Mouse (Mus musculus): ENCODE measurements around the gene Egfl7. TPM values are rescaled to one million over a fixed set of nuclear protein-coding genes. Genes with fewer than 3 reads are reported as not detected.

The Egfl7 gene
- 75.5 and 80.4 TPM in 2 replicates for polyA plus RNA-seq (2012; ENCODE audit: insufficient read depth, insufficient read length, missing spikeins)

- peaks cover 31% of the 10 kb centered on the region for H3K4me1 ChIP-seq (ENCODE audit: control insufficient read depth, insufficient read depth, insufficient read length, low read length)
- peak within 1 kb of the TSS; percentile 99 for H3K27ac ChIP-seq (replicated peaks; ENCODE audit: low read depth, low read length)
- peak within 1 kb of the TSS; percentile 45 for H3K4me3 ChIP-seq (ENCODE audit: insufficient read depth, low read depth, low read length)
Measured at GRCm38 (mm10) chr2:26579714-26580113, at the start of gene Egfl7. Gene Egfl7, plus strand, starts transcription at chr2:26580014.

GRCm38 (mm10) chr2:26531829-26532228, 48.0 kb upstream of the Egfl7 start:
- Histone ChIP-seq H3K4me1 (ENCODE audit: control insufficient read depth, insufficient read depth, insufficient read length, low read length) (peaks cover 32% of the 10 kb centered on the region), H3K27ac (replicated peaks; ENCODE audit: low read depth, low read length) (no peak overlapping the region), H3K4me3 (ENCODE audit: insufficient read depth, low read depth, low read length) (no peak overlapping the region)

GRCm38 (mm10) chr2:26533249-26533648, 46.6 kb upstream of the Egfl7 start:
- peaks cover 26% of the 10 kb centered on the region for H3K4me1 ChIP-seq (ENCODE audit: control insufficient read depth, insufficient read depth, insufficient read length, low read length)
- no peak overlapping the region for H3K27ac ChIP-seq (replicated peaks; ENCODE audit: low read depth, low read length)
- H3K4me3 ChIP-seq (ENCODE audit: insufficient read depth, low read depth, low read length), result no peak overlapping the region

- no peak overlapping the region for H3K4me3 ChIP-seq (ENCODE audit: insufficient read depth, low read depth, low read length)
- peak overlapping the region; percentile 47 for H3K27ac ChIP-seq (replicated peaks; ENCODE audit: low read depth, low read length)
- H3K4me1 ChIP-seq (ENCODE audit: control insufficient read depth, insufficient read depth, insufficient read length, low read length), result peaks cover 26% of the 10 kb centered on the region
Measured at GRCm38 (mm10) chr2:26534161-26534560, 45.7 kb upstream of the Egfl7 start.

- Histone ChIP-seq H3K27ac (replicated peaks; ENCODE audit: low read depth, low read length) (peak overlapping the region; percentile 47), H3K4me3 (ENCODE audit: insufficient read depth, low read depth, low read length) (no peak overlapping the region), H3K4me1 (ENCODE audit: control insufficient read depth, insufficient read depth, insufficient read length, low read length) (peaks cover 22% of the 10 kb centered on the region)
Measured at GRCm38 (mm10) chr2:26534616-26535015, 45.2 kb upstream of the Egfl7 start.

GRCm38 (mm10) chr2:26535517-26536045, 44.2 kb upstream of the Egfl7 start:
- peaks cover 18% of the 10 kb centered on the region for H3K4me1 ChIP-seq (ENCODE audit: control insufficient read depth, insufficient read depth, insufficient read length, low read length)
- no peak overlapping the region for H3K27ac ChIP-seq (replicated peaks; ENCODE audit: low read depth, low read length)
- no peak overlapping the region for H3K4me3 ChIP-seq (ENCODE audit: insufficient read depth, low read depth, low read length)

- peaks cover 27% of the 10 kb centered on the region for H3K4me1 ChIP-seq (ENCODE audit: control insufficient read depth, insufficient read depth, insufficient read length, low read length)
- no peak overlapping the region for H3K27ac ChIP-seq (replicated peaks; ENCODE audit: low read depth, low read length)
- H3K4me3 ChIP-seq (ENCODE audit: insufficient read depth, low read depth, low read length), result no peak overlapping the region
Measured at GRCm38 (mm10) chr2:26539516-26539915, 40.3 kb upstream of the Egfl7 start.

GRCm38 (mm10) chr2:26540721-26541120, 39.1 kb upstream of the Egfl7 start:
- Histone ChIP-seq H3K4me3 (ENCODE audit: insufficient read depth, low read depth, low read length) (no peak overlapping the region), H3K4me1 (ENCODE audit: control insufficient read depth, insufficient read depth, insufficient read length, low read length) (peaks cover 23% of the 10 kb centered on the region), H3K27ac (replicated peaks; ENCODE audit: low read depth, low read length) (no peak overlapping the region)

GRCm38 (mm10) chr2:26541258-26541910, 38.4 kb upstream of the Egfl7 start:
- Histone ChIP-seq H3K27ac (replicated peaks; ENCODE audit: low read depth, low read length) (no peak overlapping the region), H3K4me3 (ENCODE audit: insufficient read depth, low read depth, low read length) (no peak overlapping the region), H3K4me1 (ENCODE audit: control insufficient read depth, insufficient read depth, insufficient read length, low read length) (peaks cover 26% of the 10 kb centered on the region)

GRCm38 (mm10) chr2:26543155-26543554, 36.7 kb upstream of the Egfl7 start:
- Histone ChIP-seq H3K4me3 (ENCODE audit: insufficient read depth, low read depth, low read length) (no peak overlapping the region), H3K27ac (replicated peaks; ENCODE audit: low read depth, low read length) (peak overlapping the region; percentile 66)

GRCm38 (mm10) chr2:26543768-26544167, 36.0 kb upstream of the Egfl7 start:
- Histone ChIP-seq H3K4me1 (ENCODE audit: control insufficient read depth, insufficient read depth, insufficient read length, low read length) (peaks cover 40% of the 10 kb centered on the region), H3K27ac (replicated peaks; ENCODE audit: low read depth, low read length) (peak overlapping the region; percentile 66)

More at GRCm38 (mm10) chr2:26543155-26543554, 36.7 kb upstream of the Egfl7 start:
- H3K4me1 ChIP-seq (ENCODE audit: control insufficient read depth, insufficient read depth, insufficient read length, low read length), result peaks cover 39% of the 10 kb centered on the region

GRCm38 (mm10) chr2:26544265-26544664, 35.5 kb upstream of the Egfl7 start:
- peak overlapping the region; percentile 66; the same call in 1 of the 2 replicates for H3K27ac ChIP-seq (replicated peaks; ENCODE audit: low read depth, low read length)
- no peak overlapping the region for H3K4me3 ChIP-seq (ENCODE audit: insufficient read depth, low read depth, low read length)
- H3K4me1 ChIP-seq (ENCODE audit: control insufficient read depth, insufficient read depth, insufficient read length, low read length), result peaks cover 43% of the 10 kb centered on the region

More at GRCm38 (mm10) chr2:26543768-26544167, 36.0 kb upstream of the Egfl7 start:
- no peak overlapping the region for H3K4me3 ChIP-seq (ENCODE audit: insufficient read depth, low read depth, low read length)

- Histone ChIP-seq H3K27ac (replicated peaks; ENCODE audit: low read depth, low read length) (no peak overlapping the region; the same call in 1 of the 2 replicates), H3K4me1 (ENCODE audit: control insufficient read depth, insufficient read depth, insufficient read length, low read length) (peaks cover 60% of the 10 kb centered on the region), H3K4me3 (ENCODE audit: insufficient read depth, low read depth, low read length) (no peak overlapping the region)
Measured at GRCm38 (mm10) chr2:26547481-26547880, 32.3 kb upstream of the Egfl7 start.

GRCm38 (mm10) chr2:26549801-26550200, 30.0 kb upstream of the Egfl7 start:
- Histone ChIP-seq H3K27ac (replicated peaks; ENCODE audit: low read depth, low read length) (no peak overlapping the region), H3K4me1 (ENCODE audit: control insufficient read depth, insufficient read depth, insufficient read length, low read length) (peaks cover 53% of the 10 kb centered on the region), H3K4me3 (ENCODE audit: insufficient read depth, low read depth, low read length) (no peak overlapping the region)

- Histone ChIP-seq H3K4me1 (ENCODE audit: control insufficient read depth, insufficient read depth, insufficient read length, low read length) (peaks cover 54% of the 10 kb centered on the region), H3K27ac (replicated peaks; ENCODE audit: low read depth, low read length) (no peak overlapping the region)
Measured at GRCm38 (mm10) chr2:26550205-26550604, 29.6 kb upstream of the Egfl7 start.

GRCm38 (mm10) chr2:26550777-26551176, 29.0 kb upstream of the Egfl7 start:
- Histone ChIP-seq H3K4me3 (ENCODE audit: insufficient read depth, low read depth, low read length) (no peak overlapping the region), H3K4me1 (ENCODE audit: control insufficient read depth, insufficient read depth, insufficient read length, low read length) (peaks cover 58% of the 10 kb centered on the region), H3K27ac (replicated peaks; ENCODE audit: low read depth, low read length) (no peak overlapping the region)

More at GRCm38 (mm10) chr2:26550205-26550604, 29.6 kb upstream of the Egfl7 start:
- H3K4me3 ChIP-seq (ENCODE audit: insufficient read depth, low read depth, low read length), result no peak overlapping the region
